Mouse (Mus musculus) cerebellum, adult 2 months (tissue): Measurements from ENCODE around the gene Ppl.

Source experiments
- CTCF ChIP-seq: fragments of 200-500 bp; IDR thresholded peaks from 2 replicates; pipeline ENCODE4 v1.5.1; 2011; ENCODE audit warnings: low read depth, mild to moderate bottlenecking, control low read depth, low read length, moderate library complexity, borderline replicate concordance; ENCODE audit not compliant: insufficient read depth
- POLR2A ChIP-seq: fragments of 200-500 bp; IDR thresholded peaks from 2 replicates; pipeline ENCODE4 v1.6.1; 2011; ENCODE audit warnings: low read length, control low read depth, borderline replicate concordance; ENCODE audit not compliant: insufficient read depth

GRCm38 (mm10) chr16:5119385-5119784, 12.8 kb downstream of the Ppl start:
- TF ChIP-seq CTCF: no peak
- no peak for TF ChIP-seq POLR2A
